ENCODE assay signal across 8 mouse cellular contexts in the genomic region with DNA sequence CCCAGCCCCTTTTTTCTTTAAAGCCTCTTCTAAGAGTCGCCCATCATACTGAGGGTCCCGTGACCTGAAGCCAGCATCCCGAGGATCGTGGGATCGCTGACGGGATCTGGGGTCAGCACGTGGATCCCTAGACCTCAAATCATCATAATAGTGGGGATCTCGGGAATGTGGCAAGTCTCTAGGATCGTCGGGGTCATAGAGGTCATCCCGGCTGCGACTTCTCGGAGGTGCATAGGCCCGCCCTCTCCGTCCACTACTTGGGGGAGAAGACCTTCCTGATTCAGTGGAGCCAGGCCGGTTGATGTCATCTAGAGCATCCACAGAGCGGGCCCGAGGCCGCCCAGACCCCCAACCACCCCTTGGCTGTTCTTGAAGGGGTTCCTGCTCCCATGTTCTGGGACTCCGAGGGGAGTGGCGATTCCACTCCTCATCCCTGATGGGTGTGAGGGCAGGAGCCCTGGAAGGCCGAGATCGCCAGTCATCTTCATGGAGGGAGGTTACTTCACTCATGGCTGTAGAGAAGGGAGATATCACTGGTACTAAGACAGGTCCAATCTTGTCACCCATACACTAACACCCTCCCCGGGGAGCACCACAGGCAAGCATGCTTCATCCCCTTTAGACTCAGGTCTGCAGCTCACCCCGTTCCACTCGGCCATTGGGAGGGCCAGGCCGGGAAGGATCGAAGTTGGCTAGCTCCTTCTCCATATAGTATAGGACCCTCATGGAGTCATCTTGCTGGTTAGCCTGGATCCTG. TPM values are rescaled to one million over a fixed set of nuclear protein-coding genes. Genes with fewer than 3 reads are reported as not detected.
A peak's percentile ranks its signal among the peaks of the same experiment; 100 is the strongest.
DNase-seq lines count a peak whose midpoint lies in the region; ATAC-seq lines count a peak whose summit lies in the region.

No protein-coding gene starts in this region.

- 69% methylated on average over 28 of the region's 28 CpGs for WGBS in kidney, embryonic 15.5 days
- WGBS in neural tube, embryonic 13.5 days, result 70% methylated on average over 28 of the region's 28 CpGs

- H3K27ac ChIP-seq in kidney, embryonic 15.5 days, result peak overlapping the region; percentile 99
- H3K27ac ChIP-seq in neural tube, embryonic 13.5 days (replicated peaks), result peak overlapping the region; percentile 99

- no peak for ATAC-seq in kidney, embryonic 15.5 days (replicated peaks; ENCODE audit: low FRiP score)
- ATAC-seq in neural tube, embryonic 13.5 days (ENCODE audit: low read depth), result no peak

- H3K27me3 ChIP-seq in kidney, embryonic 15.5 days, result no peaks in the 10 kb centered on the region
- H3K27me3 ChIP-seq in neural tube, embryonic 13.5 days, result no peaks in the 10 kb centered on the region

- DNase-seq in adrenal gland, postnatal 14 days, result peak; percentile 24
- no peak for DNase-seq in adrenal gland, adult 8-10 months
- DNase-seq in thymus, adult 18-20 months, result peak; percentile 16 to 38
- no peak for DNase-seq in thymus, postnatal 0 days (ENCODE audit: low spot score)
- DNase-seq in urinary bladder, postnatal 14 days (ENCODE audit: low spot score), result no peak
- DNase-seq in ovary, postnatal 14 days (ENCODE audit: low spot score), result no peak

- H3K4me2 ChIP-seq in kidney, embryonic 15.5 days, result peak overlapping the region; percentile 90
- peak overlapping the region; percentile 94 for H3K4me2 ChIP-seq in neural tube, embryonic 13.5 days

- peak overlapping the region; percentile 100 for H3K9ac ChIP-seq in kidney, embryonic 15.5 days
- peak overlapping the region; percentile 100 for H3K9ac ChIP-seq in neural tube, embryonic 13.5 days

- H3K9me3 ChIP-seq in kidney, embryonic 15.5 days (replicated peaks), result no peaks in the 10 kb centered on the region
- H3K9me3 ChIP-seq in neural tube, embryonic 13.5 days, result no peaks in the 10 kb centered on the region

- peaks cover 24% of the 10 kb centered on the region for H3K4me1 ChIP-seq in kidney, embryonic 15.5 days
- peaks cover 36% of the 10 kb centered on the region for H3K4me1 ChIP-seq in neural tube, embryonic 13.5 days (replicated peaks)

- peaks cover 59% of the 10 kb centered on the region for H3K36me3 ChIP-seq in kidney, embryonic 15.5 days
- H3K36me3 ChIP-seq in neural tube, embryonic 13.5 days, result peaks cover 34% of the 10 kb centered on the region

- H3K4me3 ChIP-seq in kidney, embryonic 15.5 days (replicated peaks), result peak overlapping the region; percentile 93
- H3K4me3 ChIP-seq in neural tube, embryonic 13.5 days, result peak overlapping the region; percentile 94

RNA-seq across cellular contexts. Expression of gene Usf2, which starts 1.7 kb away (rescaled TPM):
- total RNA-seq in adrenal gland, postnatal 14 days (2021), result 111 and 115 TPM in 2 replicates
- total RNA-seq in adrenal gland, adult 8-10 months (2022), result 100 to 1,000 TPM; 116 to 131 (median 127) TPM
- 20.7 and 23.6 TPM in 2 replicates for polyA plus RNA-seq in thymus, postnatal 0 days (2015; fragmentation: Nextera tagmentation; extraction: Ambion mirVana)
- polyA plus RNA-seq in kidney, embryonic 15.5 days (2015; fragmentation: Nextera tagmentation; extraction: Ambion mirVana), result 25.0 and 25.3 TPM in 2 replicates
- 34.4 TPM in 2 replicates for polyA plus RNA-seq in neural tube, embryonic 13.5 days (2015; fragmentation: Nextera tagmentation; extraction: Ambion mirVana)

RNA-seq across cellular contexts. Expression of gene Hamp, which starts 14.5 kb away (rescaled TPM):
- 4.3 TPM in 1 of 2 replicates, not detected in the other for total RNA-seq in adrenal gland, postnatal 14 days (2021)
- 10 to 100 TPM in 1 of 4 experiments, 1 to 10 TPM in 1, under 1 TPM in 1, not detected in 1; 0.99 to 15.0 (median 1.0) TPM for total RNA-seq in adrenal gland, adult 8-10 months (2022)
- polyA plus RNA-seq in thymus, postnatal 0 days (2015; fragmentation: Nextera tagmentation; extraction: Ambion mirVana), result 2.4 and 2.9 TPM in 2 replicates
- not detected in 2 replicates for polyA plus RNA-seq in kidney, embryonic 15.5 days (2015; fragmentation: Nextera tagmentation; extraction: Ambion mirVana)
- not detected in 2 replicates for polyA plus RNA-seq in neural tube, embryonic 13.5 days (2015; fragmentation: Nextera tagmentation; extraction: Ambion mirVana)

RNA-seq across cellular contexts. Expression of gene Lsr, which starts 15.0 kb away (rescaled TPM):
- 6.7 and 19.9 TPM in 2 replicates for total RNA-seq in adrenal gland, postnatal 14 days (2021)
- total RNA-seq in adrenal gland, adult 8-10 months (2022), result 10 to 100 TPM in 2 of 4 experiments, 1 to 10 TPM in 2; 4.1 to 36.6 (median 13.7) TPM
- 12.7 and 13.8 TPM in 2 replicates for polyA plus RNA-seq in thymus, postnatal 0 days (2015; fragmentation: Nextera tagmentation; extraction: Ambion mirVana)
- 62.7 and 62.8 TPM in 2 replicates for polyA plus RNA-seq in kidney, embryonic 15.5 days (2015; fragmentation: Nextera tagmentation; extraction: Ambion mirVana)
- polyA plus RNA-seq in neural tube, embryonic 13.5 days (2015; fragmentation: Nextera tagmentation; extraction: Ambion mirVana), result 17.0 and 17.6 TPM in 2 replicates

RNA-seq across cellular contexts. Expression of gene Fam187b, which starts 15.3 kb away (rescaled TPM):
- total RNA-seq in adrenal gland, postnatal 14 days (2021), result 0.34 and 1.1 TPM in 2 replicates
- total RNA-seq in adrenal gland, adult 8-10 months (2022), result 1 to 10 TPM in 2 of 4 experiments, under 1 TPM in 2; 0.38 to 2.2 (median 0.84) TPM
- 1.3 and 1.6 TPM in 2 replicates for polyA plus RNA-seq in thymus, postnatal 0 days (2015; fragmentation: Nextera tagmentation; extraction: Ambion mirVana)
- polyA plus RNA-seq in kidney, embryonic 15.5 days (2015; fragmentation: Nextera tagmentation; extraction: Ambion mirVana), result 5.8 and 6.8 TPM in 2 replicates
- polyA plus RNA-seq in neural tube, embryonic 13.5 days (2015; fragmentation: Nextera tagmentation; extraction: Ambion mirVana), result 0.25 and 0.53 TPM in 2 replicates

RNA-seq across cellular contexts. Expression of gene Hamp2, which starts 33.8 kb away (rescaled TPM):
- 6.5 TPM in 1 of 2 replicates, not detected in the other for total RNA-seq in adrenal gland, postnatal 14 days (2021)
- 1 to 10 TPM in 3 of 4 experiments, not detected in 1; 1.3 to 4.2 (median 2.6) TPM for total RNA-seq in adrenal gland, adult 8-10 months (2022)
- polyA plus RNA-seq in thymus, postnatal 0 days (2015; fragmentation: Nextera tagmentation; extraction: Ambion mirVana), result 2.1 TPM in 2 replicates
- not detected in 2 replicates for polyA plus RNA-seq in kidney, embryonic 15.5 days (2015; fragmentation: Nextera tagmentation; extraction: Ambion mirVana)
- not detected in 2 replicates for polyA plus RNA-seq in neural tube, embryonic 13.5 days (2015; fragmentation: Nextera tagmentation; extraction: Ambion mirVana)

Comparison
In these comparisons a context has a peak if more than half of its experiments do, and no peak if none do; other contexts are left out.
1. DNase-seq: peak in adrenal gland, postnatal 14 days (single experiment) and thymus, adult 18-20 months (2 of 2); none in adrenal gland, adult 8-10 months (single experiment), thymus, postnatal 0 days (single experiment), urinary bladder, postnatal 14 days (single experiment) and ovary, postnatal 14 days (single experiment).